Mouse (Mus musculus) neural tube, embryonic 14.5 days (tissue): ENCODE measurements at regions not wholly inside any gene's neighbourhood (a gene's known extent, or its start where the extent isn't known, plus 50 kb on each side); places are given as distances from the start of the nearest gene placed in this dataset.

Source experiments
- ATAC-seq: fragments of 200-750 bp; cut with Nextera tagmentation; 2 replicates; pipeline ENCODE4 v1.8.0; 2017; ENCODE audit warnings: low read depth, mild to moderate bottlenecking, moderate TSS enrichment, moderate library complexity
- H3K27ac ChIP-seq: fragments of 300-500 bp; sonication (generic); 2 replicates; pipeline ENCODE4 v1.5.1; 2014; ENCODE audit warnings: low read depth, mild to moderate bottlenecking, control low read depth, low read length, moderate library complexity, mixed read lengths
- H3K27me3 ChIP-seq: fragments of 300-500 bp; sonication (generic); 2 replicates; pipeline ENCODE4 v1.6.1; 2014; ENCODE audit warnings: low read length; ENCODE audit not compliant: control insufficient read depth, insufficient read depth
- H3K36me3 ChIP-seq: fragments of 300-500 bp; sonication (generic); 2 replicates; pipeline ENCODE4 v1.6.1; 2014; ENCODE audit warnings: low read length, mixed read lengths; ENCODE audit not compliant: control insufficient read depth, insufficient read depth
- H3K4me1 ChIP-seq: fragments of 300-500 bp; sonication (generic); 2 replicates; pipeline ENCODE4 v1.6.1; 2014; ENCODE audit warnings: low read length; ENCODE audit not compliant: control insufficient read depth, insufficient read depth
- H3K4me2 ChIP-seq: fragments of 300-500 bp; sonication (generic); 2 replicates; pipeline ENCODE4 v1.6.1; 2014; ENCODE audit warnings: mild to moderate bottlenecking, low read depth, low read length, control low read depth
- H3K4me3 ChIP-seq: fragments of 300-500 bp; sonication (generic); 2 replicates; pipeline ENCODE4 v1.5.1; 2014; ENCODE audit warnings: low read depth, low read length, control low read depth, mixed read lengths
- H3K9ac ChIP-seq: fragments of 300-500 bp; sonication (generic); replicated peaks from 2 replicates; pipeline ENCODE4 v1.6.1; 2014; ENCODE audit warnings: low read depth, mild to moderate bottlenecking, control low read depth, low read length, mixed read lengths
- H3K9me3 ChIP-seq: fragments of 300-500 bp; sonication (generic); 2 replicates; pipeline ENCODE4 v1.6.1; 2016; ENCODE audit warnings: low read length; ENCODE audit not compliant: control insufficient read depth
- WGBS: fragments of 180-500 bp; shearing (Covaris S2); extraction: QIAGEN DNeasy Blood & Tissue Kit; methylation state at CpG from one replicate; pipeline ENCODE4 v1.1.7; 2014; 5-methylcytosine and 5-hydroxymethylcytosine counted together

DNA sequence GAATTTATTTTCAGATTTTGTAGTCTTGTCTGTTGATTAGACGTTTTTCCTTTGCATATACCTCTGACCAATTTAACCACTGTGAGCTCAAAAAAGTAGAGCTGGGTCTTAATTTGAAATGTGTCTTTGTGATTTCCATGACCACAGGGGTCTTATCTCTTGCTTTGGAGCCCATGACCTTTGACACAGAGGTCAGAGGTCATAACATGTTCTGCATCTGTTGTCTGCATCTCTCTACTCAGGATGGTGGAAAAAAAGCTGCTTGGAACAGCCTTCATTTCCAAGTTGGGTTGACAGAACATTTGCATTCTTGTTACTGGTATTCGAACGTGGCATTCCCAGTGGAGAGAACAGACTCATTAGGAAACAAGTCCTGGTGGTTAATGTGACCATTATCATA lies 91.2 kb upstream of the Paqr3 start:
- Histone ChIP-seq H3K9me3 (no peaks in the 10 kb centered on the region), H3K27me3 (no peaks in the 10 kb centered on the region), H3K36me3 (no peaks in the 10 kb centered on the region), H3K4me3 (no peak overlapping the region), H3K4me1 (no peaks in the 10 kb centered on the region), H3K4me2 (no peak overlapping the region), H3K27ac (no peak overlapping the region), H3K9ac (no peak overlapping the region)
- 29% methylated on average over 3 of the region's 3 CpGs for WGBS
- ATAC-seq = no peak

DNA sequence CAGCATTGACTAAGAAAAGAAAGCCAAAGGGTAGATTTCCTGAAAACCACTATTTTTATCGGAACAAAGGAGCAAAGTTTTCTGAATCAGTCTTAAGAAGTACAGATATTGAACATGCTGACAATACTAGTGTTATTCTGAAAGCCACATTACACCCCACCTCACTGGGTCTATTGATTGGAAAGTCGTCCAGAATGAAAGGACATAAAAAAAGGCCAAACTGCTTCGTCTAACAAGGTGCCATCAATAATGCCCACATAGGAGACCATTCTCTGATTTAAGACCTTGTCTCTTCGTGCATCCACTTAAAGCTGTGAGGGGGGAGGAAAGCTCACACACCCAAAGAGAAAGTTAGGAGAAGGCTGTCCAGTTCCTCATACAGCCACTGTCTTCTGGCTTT lies 89.3 kb upstream of the Paqr3 start:
- Histone ChIP-seq H3K27me3 (no peaks in the 10 kb centered on the region), H3K9ac (no peak overlapping the region), H3K9me3 (no peaks in the 10 kb centered on the region), H3K4me3 (no peak overlapping the region), H3K36me3 (no peaks in the 10 kb centered on the region), H3K4me2 (no peak overlapping the region), H3K27ac (no peak overlapping the region), H3K4me1 (no peaks in the 10 kb centered on the region)
- WGBS = 14% methylated on average over 4 of the region's 4 CpGs
- no peak for ATAC-seq

DNA sequence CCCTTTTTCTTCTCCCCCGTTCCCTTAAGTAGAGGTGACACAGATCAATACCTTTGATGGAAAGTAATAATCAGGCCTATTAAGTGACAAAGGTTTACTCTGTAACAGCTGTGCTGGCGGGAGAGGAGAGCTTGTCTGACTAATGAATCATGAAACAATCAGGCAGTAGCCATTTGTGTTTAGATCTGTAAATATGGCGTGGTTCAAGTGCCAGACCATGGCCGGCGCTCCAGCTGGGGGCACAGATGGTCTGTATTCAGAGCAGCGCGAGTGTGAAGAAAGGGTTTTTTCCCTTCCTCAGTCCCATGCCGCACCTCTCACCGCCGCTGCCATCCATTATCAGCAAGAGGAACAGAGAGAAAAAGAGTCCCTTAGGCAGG lies 83.9 kb upstream of the Paqr3 start:
- no peaks in the 10 kb centered on the region for H3K36me3 ChIP-seq
- H3K27ac ChIP-seq = no peak overlapping the region
- 13% methylated on average over 10 of the region's 10 CpGs for WGBS
- H3K4me1 ChIP-seq = peaks cover 8% of the 10 kb centered on the region; the same call in 1 of the 2 replicates
- no peaks in the 10 kb centered on the region for H3K9me3 ChIP-seq
- H3K9ac ChIP-seq = no peak overlapping the region
- H3K27me3 ChIP-seq = no peaks in the 10 kb centered on the region
- peak; percentile 76 for ATAC-seq
- no peak overlapping the region for H3K4me3 ChIP-seq
- peak overlapping the region; percentile 0; the same call in 1 of the 2 replicates for H3K4me2 ChIP-seq

DNA sequence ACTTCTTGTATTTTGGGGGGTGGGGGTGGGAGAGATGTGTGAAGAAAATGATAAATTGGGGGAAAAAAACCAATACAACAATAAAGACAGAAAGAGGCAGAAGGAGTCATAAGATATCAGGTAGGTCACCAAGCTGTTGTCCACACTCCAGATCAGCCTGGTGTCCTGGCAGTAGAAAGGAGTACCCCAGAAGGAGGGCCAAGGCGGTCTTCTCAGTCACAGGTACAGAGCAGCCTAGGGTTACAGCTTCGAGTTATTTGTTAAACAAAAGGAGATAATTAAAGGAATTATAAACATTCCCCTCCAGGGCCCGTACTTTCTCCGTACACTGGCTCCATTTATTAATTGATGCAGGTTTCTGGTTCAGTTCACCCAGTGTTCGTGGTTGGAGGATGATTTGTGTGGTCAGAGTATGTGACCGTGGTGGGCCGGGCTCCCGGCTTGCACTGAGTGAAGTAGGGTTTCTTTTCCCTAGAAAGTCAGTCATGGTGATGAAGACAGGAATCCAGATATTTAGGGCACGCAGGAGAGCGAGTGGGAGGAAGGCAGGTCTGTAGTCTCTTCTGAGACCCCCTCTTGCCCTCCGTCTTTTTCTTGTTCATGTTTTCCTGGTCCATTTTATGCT lies 83.4 kb upstream of the Paqr3 start:
- Histone ChIP-seq H3K27ac (no peak overlapping the region), H3K9ac (no peak overlapping the region), H3K4me1 (peaks cover 8% of the 10 kb centered on the region; the same call in 1 of the 2 replicates), H3K4me3 (no peak overlapping the region), H3K9me3 (no peaks in the 10 kb centered on the region), H3K36me3 (no peaks in the 10 kb centered on the region), H3K27me3 (no peaks in the 10 kb centered on the region), H3K4me2 (peak overlapping the region; percentile 0; the same call in 1 of the 2 replicates)
- ATAC-seq = peak; percentile 18; the same call in 1 of the 2 replicates
- 16% methylated on average over 11 of the region's 11 CpGs for WGBS

DNA sequence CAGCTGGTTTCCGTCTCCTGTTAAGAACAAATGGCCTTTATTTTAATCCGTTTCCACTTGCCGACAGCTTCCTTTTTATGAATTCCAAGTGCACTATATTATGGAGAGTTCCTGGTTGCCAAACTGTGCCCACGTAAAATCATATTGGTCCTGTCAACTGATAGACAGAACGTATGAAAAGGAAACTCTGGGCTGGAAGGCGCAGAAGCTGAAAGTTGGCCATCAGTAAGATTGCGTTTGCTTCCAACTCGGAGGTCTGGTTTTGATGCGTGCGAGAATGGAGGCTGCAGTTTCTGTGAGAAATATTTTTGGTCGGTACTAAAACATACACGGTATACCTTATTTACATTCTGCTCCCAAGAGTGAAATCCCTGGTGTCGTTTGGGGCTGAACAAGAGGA lies 81.3 kb upstream of the Paqr3 start:
- Histone ChIP-seq H3K9ac (no peak overlapping the region), H3K9me3 (no peaks in the 10 kb centered on the region), H3K27ac (no peak overlapping the region), H3K4me1 (peaks cover 8% of the 10 kb centered on the region; the same call in 1 of the 2 replicates), H3K27me3 (no peaks in the 10 kb centered on the region), H3K4me3 (no peak overlapping the region), H3K36me3 (no peaks in the 10 kb centered on the region), H3K4me2 (no peak overlapping the region)
- WGBS = 58% methylated on average over 13 of the region's 13 CpGs
- no peak for ATAC-seq

DNA sequence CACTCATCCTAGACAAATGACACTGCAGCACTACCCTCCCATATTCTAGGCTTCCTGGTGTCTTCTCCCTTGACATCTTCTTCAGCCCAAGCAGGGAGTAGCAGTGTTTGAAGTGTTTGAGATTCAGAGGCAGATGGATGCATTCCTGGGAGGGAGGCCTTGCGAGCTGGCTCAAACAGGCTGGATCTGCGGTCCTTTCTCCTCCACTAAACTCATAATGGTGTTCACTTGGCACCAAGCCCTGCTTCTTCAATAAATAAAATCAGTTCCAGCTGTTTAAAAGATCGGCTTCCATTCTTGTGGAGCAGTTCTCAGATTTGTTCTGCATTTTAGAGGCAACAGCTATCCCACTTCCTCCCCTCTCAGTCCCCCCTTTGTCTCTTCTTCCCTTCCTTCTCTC lies 79.3 kb upstream of the Paqr3 start:
- Histone ChIP-seq H3K36me3 (no peaks in the 10 kb centered on the region), H3K4me2 (no peak overlapping the region), H3K4me3 (no peak overlapping the region), H3K27ac (no peak overlapping the region), H3K9ac (no peak overlapping the region), H3K4me1 (peaks cover 8% of the 10 kb centered on the region; the same call in 1 of the 2 replicates), H3K9me3 (no peaks in the 10 kb centered on the region), H3K27me3 (no peaks in the 10 kb centered on the region)
- ATAC-seq = no peak
- WGBS = 21% methylated on average over 3 of the region's 3 CpGs

DNA sequence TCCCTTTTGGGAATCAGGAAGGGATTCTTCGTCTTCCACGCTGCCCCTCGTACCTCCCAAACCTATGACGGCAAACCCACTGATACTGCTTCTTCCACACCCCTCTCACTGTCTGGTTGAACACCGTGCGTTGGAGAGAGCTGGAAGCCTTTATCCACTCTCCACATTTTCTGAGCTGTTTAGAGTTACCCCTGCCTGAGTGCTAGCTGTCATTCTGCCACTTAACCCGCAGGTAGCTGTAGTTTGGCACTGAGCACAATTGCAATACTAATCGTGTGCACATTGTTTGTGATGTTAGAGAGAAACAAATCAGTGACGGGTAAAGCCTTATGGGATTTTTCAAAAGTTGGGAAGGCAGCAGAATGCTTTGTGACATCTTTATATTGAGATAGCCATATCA lies 73.1 kb upstream of the Paqr3 start:
- H3K36me3 ChIP-seq = no peaks in the 10 kb centered on the region
- H3K4me2 ChIP-seq = no peak overlapping the region
- H3K9ac ChIP-seq = no peak overlapping the region
- no peak overlapping the region for H3K27ac ChIP-seq
- no peaks in the 10 kb centered on the region for H3K27me3 ChIP-seq
- no peak for ATAC-seq
- 70% methylated on average over 9 of the region's 9 CpGs for WGBS
- H3K4me3 ChIP-seq = no peak overlapping the region
- H3K4me1 ChIP-seq = no peaks in the 10 kb centered on the region
- no peaks in the 10 kb centered on the region for H3K9me3 ChIP-seq

DNA sequence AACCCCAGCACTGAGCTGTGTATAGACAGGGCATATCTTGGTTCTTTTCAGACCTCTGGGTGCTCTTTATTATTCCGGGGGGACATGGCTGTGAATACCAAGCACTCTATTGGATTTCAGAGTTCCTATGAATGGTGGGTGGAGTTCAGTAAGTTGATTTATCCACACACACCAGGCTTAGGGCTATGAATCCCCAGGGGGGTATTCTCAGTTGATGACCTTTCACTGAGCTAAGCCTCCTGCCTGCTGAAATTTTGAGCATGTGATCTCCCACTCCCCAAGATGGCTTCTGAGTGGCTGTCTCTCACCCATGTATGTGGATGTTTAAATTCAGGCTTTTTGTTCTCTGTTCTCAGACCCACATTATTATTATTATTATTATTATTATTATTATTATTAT lies 69.9 kb upstream of the Paqr3 start:
- H3K4me2 ChIP-seq = no peak overlapping the region
- H3K4me3 ChIP-seq = no peak overlapping the region
- WGBS = 33% methylated on average over 1 of the region's 1 CpGs
- H3K9ac ChIP-seq = no peak overlapping the region
- ATAC-seq = no peak
- no peaks in the 10 kb centered on the region for H3K36me3 ChIP-seq
- no peaks in the 10 kb centered on the region for H3K27me3 ChIP-seq
- no peaks in the 10 kb centered on the region for H3K9me3 ChIP-seq
- no peaks in the 10 kb centered on the region for H3K4me1 ChIP-seq
- no peak overlapping the region for H3K27ac ChIP-seq

DNA sequence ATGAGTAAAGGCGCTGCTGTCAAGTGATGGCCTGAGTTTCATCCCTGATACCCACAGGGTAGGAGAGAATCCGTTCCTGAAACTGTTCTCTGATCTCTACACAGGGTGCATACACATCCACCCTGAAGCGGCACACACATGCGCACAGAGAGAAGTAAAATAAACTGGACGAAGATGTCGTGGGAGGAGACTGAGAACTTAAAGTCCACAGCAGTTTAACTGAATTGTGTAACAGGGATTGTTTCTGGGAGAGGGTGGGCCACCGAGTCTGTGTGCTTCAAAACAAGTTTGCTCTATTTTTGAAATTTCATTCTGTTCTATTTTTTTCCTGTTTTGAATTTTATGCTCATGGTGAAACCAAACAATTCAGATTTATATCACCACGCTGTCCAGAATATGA lies 63.0 kb upstream of the Paqr3 start:
- 93% methylated on average over 8 of the region's 8 CpGs for WGBS

More for the DNA sequence above, 63.0 kb upstream of the Paqr3 start:
- H3K4me2 ChIP-seq = no peak overlapping the region
- no peak overlapping the region for H3K9ac ChIP-seq
- H3K4me3 ChIP-seq = no peak overlapping the region
- H3K9me3 ChIP-seq = no peaks in the 10 kb centered on the region
- ATAC-seq = no peak
- H3K4me1 ChIP-seq = no peaks in the 10 kb centered on the region
- H3K36me3 ChIP-seq = no peaks in the 10 kb centered on the region
- H3K27ac ChIP-seq = no peak overlapping the region
- no peaks in the 10 kb centered on the region for H3K27me3 ChIP-seq
